ENCODE assay signal across 12 mouse cellular contexts in the genomic region with DNA sequence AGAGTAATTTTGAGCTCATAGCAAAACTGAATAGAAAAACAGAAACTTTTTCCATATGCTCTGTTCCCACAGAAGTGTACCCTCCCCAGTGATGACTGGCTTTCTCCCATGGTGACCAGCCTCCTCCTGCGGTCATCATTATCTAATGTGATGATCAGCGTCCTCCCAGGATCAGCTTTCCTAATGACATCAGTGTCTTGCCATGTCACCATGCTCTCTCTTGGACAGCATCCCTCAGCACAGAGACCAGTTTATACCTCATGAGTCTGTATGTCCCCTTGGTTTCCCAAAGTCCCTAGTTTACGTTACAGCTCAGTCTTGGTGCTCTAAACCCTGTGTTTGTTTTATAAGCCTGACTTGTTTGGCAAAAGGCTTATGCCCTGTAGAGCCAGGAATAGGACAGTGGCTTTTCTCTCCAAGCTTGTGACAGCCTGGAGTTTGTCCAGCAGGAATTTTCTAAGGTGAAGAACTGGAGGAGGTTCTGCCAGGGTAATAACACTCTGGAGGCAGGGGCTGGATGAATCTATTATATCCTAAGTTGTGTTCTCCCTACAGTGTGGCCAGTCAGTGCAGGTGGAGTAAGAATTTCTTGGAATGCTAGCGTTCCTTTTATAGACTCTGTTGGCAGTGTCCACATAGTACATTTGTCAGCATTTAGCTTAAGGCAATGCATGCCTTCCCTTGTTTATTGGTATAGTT. TPM values are rescaled to one million over a fixed set of nuclear protein-coding genes. Genes with fewer than 3 reads are reported as not detected.
A peak's percentile ranks its signal among the peaks of the same experiment; 100 is the strongest.
DNase-seq lines count a peak whose midpoint lies in the region; ATAC-seq and TF ChIP-seq lines count a peak whose summit lies in the region.
"Had no signal": no experiment of that assay in that cellular context is flagged by ENCODE, and none has a peak within 500 bp of the region (broad histone marks: within the 10 kb centered on the region; RNA-seq: fewer than 3 reads in every experiment).

No protein-coding gene starts in this region.

- H3K27ac ChIP-seq in heart, embryonic 16.5 days (ENCODE audit: low read length), result peak overlapping the region; percentile 29; the same call in 1 of the 2 replicates
- H3K27ac ChIP-seq: forebrain, embryonic 15.5 days; hindbrain, embryonic 12.5 days had no signal

- H3K36me3 ChIP-seq in C2C12 (ENCODE audit: control insufficient read depth, insufficient read depth), result no peaks in the 10 kb centered on the region
- peaks cover 5% of the 10 kb centered on the region for H3K36me3 ChIP-seq in heart, embryonic 16.5 days (ENCODE audit: control insufficient read depth, insufficient read depth)
- H3K36me3 ChIP-seq: forebrain, embryonic 15.5 days had no signal

- H3K4me2 ChIP-seq in heart, embryonic 16.5 days (ENCODE audit: low read depth, low read length), result no peak overlapping the region
- H3K4me2 ChIP-seq: forebrain, embryonic 15.5 days; hindbrain, embryonic 12.5 days had no signal

- no peaks in the 10 kb centered on the region for H3K27me3 ChIP-seq in C2C12 (ENCODE audit: control insufficient read depth, insufficient read depth, insufficient read length)
- H3K27me3 ChIP-seq in heart, embryonic 16.5 days (ENCODE audit: control insufficient read depth, insufficient read depth, low read length), result no peaks in the 10 kb centered on the region
- H3K27me3 ChIP-seq: forebrain, embryonic 15.5 days; hindbrain, embryonic 12.5 days had no signal

- H3K79me3 ChIP-seq in C2C12 (ENCODE audit: low read depth), result no peaks in the 10 kb centered on the region

- no peak overlapping the region for H3K9ac ChIP-seq in heart, embryonic 16.5 days (ENCODE audit: low read length)
- H3K9ac ChIP-seq: forebrain, embryonic 15.5 days; hindbrain, embryonic 12.5 days had no signal

- H3K9me3 ChIP-seq in heart, embryonic 16.5 days (replicated peaks; ENCODE audit: control insufficient read depth, low read length), result no peaks in the 10 kb centered on the region
- H3K9me3 ChIP-seq: forebrain, embryonic 15.5 days; hindbrain, embryonic 12.5 days had no signal

- H3K79me2 ChIP-seq in C2C12 (ENCODE audit: control insufficient read depth, insufficient read depth), result no peaks in the 10 kb centered on the region

- TF ChIP-seq CTCF in C2C12 (IDR thresholded peaks at IDR 0.05; ENCODE audit: control insufficient read depth, insufficient read depth, insufficient read length), result no peak

- no peak overlapping the region for H3K4me3 ChIP-seq in C2C12 (ENCODE audit: insufficient read depth, poor library complexity, severe bottlenecking)
- H3K4me3 ChIP-seq in heart, embryonic 16.5 days (ENCODE audit: low read length), result no peak overlapping the region
- H3K4me3 ChIP-seq: forebrain, embryonic 15.5 days; hindbrain, embryonic 12.5 days had no signal

- H3ac ChIP-seq in C2C12 (ENCODE audit: control insufficient read depth, insufficient read length, low read depth), result no peak overlapping the region

- 58% methylated on average over 4 of the region's 4 CpGs for WGBS in heart, embryonic 16.5 days

- peak; percentile 50 to 60 for DNase-seq in heart, adult 18-20 months
- no peak for DNase-seq in heart, postnatal 4 days
- DNase-seq in brain, adult 2 months (ENCODE audit: low read depth, low spot score), result peak; percentile 68
- DNase-seq in thymus, postnatal 10 days (ENCODE audit: low spot score in 2 of 2), result no peak
- no peak for DNase-seq in adrenal gland, postnatal 14 days
- DNase-seq: kidney, postnatal 25 days; right cerebral cortex, adult 18-20 months had no signal

- no peak for ATAC-seq in heart, embryonic 16.5 days (replicated peaks; ENCODE audit: extremely low read depth, insufficient read depth, low FRiP score)
- ATAC-seq: forebrain, embryonic 15.5 days; intestine, embryonic 16.5 days had no signal

- peaks cover 16% of the 10 kb centered on the region for H3K4me1 ChIP-seq in heart, embryonic 16.5 days (ENCODE audit: control insufficient read depth, insufficient read depth, low read length)

TF ChIP-seq in C2C12, 6 proteins besides CTCF, POLR2A, EP300 and RAD21:
- peak; percentile 45 for TF ChIP-seq MAX (IDR thresholded peaks at IDR 0.05)
- no peak for TF ChIP-seq MYOG (IDR thresholded peaks at IDR 0.05; ENCODE audit: control insufficient read depth, extremely low read depth, insufficient read length)
- peak; percentile 23 for TF ChIP-seq MYOD1 (IDR thresholded peaks at IDR 0.05; ENCODE audit: control insufficient read depth, insufficient read length, low read depth)

RNA-seq across cellular contexts. Expression of gene Serinc5, which starts 46.1 kb away (rescaled TPM):
- 10 to 100 TPM; 10.2 to 12.4 TPM for total RNA-seq in heart, adult 18-20 months (2021)
- 10 to 100 TPM; 27.5 to 29.4 TPM for total RNA-seq in heart, postnatal 4 days (2021)
- polyA plus RNA-seq in C2C12 (2012; fragmentation: generic; extraction: Trizol), result 2.8 TPM
- 11.0 and 13.6 TPM in 2 replicates for polyA plus RNA-seq in heart, embryonic 16.5 days (2015; fragmentation: Nextera tagmentation; extraction: Ambion mirVana)
- 50.4 and 53.1 TPM in 2 replicates for total RNA-seq in adrenal gland, postnatal 14 days (2021)

Comparison
In these comparisons a context has a peak if more than half of its experiments do, and no peak if none do; other contexts are left out.
1. DNase-seq: peak in heart, adult 18-20 months (2 of 2) and brain, adult 2 months (single experiment); none in heart, postnatal 4 days (single experiment), thymus, postnatal 10 days (0 of 2) and adrenal gland, postnatal 14 days (single experiment).